Comparison of ENCODE assay signal across 42 mouse cellular contexts in genomic region chr19:45205311-45206105, GRCm38 (mm10). TPM values are rescaled to one million over a fixed set of nuclear protein-coding genes. Genes with fewer than 3 reads are reported as not detected.
DNase-seq lines count a peak whose midpoint lies in the region; ATAC-seq and TF ChIP-seq lines count a peak whose summit lies in the region.
"Had no signal": no experiment of that assay in that cellular context is flagged by ENCODE, and none has a peak within 500 bp of the region (broad histone marks: within the 10 kb centered on the region; RNA-seq: fewer than 3 reads in every experiment).

No protein-coding gene starts in this region.

- no peak for TF ChIP-seq CTCF in liver, adult 2 months (IDR thresholded peaks at IDR 0.05; ENCODE audit: low read depth, low read length)

- no peak overlapping the region for H3K9ac ChIP-seq in liver, adult 2 months (ENCODE audit: low read depth, low read length)
- no peak overlapping the region for H3K9ac ChIP-seq in liver, embryonic 11.5 days (ENCODE audit: low read depth, low read length)
- H3K9ac ChIP-seq: embryonic facial prominence, embryonic 15.5 days; forebrain, embryonic 15.5 days; heart, embryonic 13.5 days; hindbrain, embryonic 15.5 days; limb, embryonic 15.5 days; liver, postnatal 0 days; neural tube, embryonic 12.5 days had no signal

- no peak for TF ChIP-seq POLR2A in liver, adult 2 months (IDR thresholded peaks at IDR 0.05; ENCODE audit: extremely low read depth, insufficient read depth, low read length)

- H3K4me2 ChIP-seq in liver, embryonic 11.5 days, result no peak overlapping the region
- H3K4me2 ChIP-seq: embryonic facial prominence, embryonic 15.5 days; forebrain, embryonic 15.5 days; heart, embryonic 13.5 days; hindbrain, embryonic 15.5 days; limb, embryonic 15.5 days; neural tube, embryonic 12.5 days had no signal

- no peak overlapping the region for H3K27ac ChIP-seq in liver, adult 2 months (replicated peaks; ENCODE audit: insufficient read depth, low read depth, low read length)
- no peak overlapping the region for H3K27ac ChIP-seq in liver, embryonic 11.5 days (ENCODE audit: low read depth, low read length)
- H3K27ac ChIP-seq in embryonic facial prominence, embryonic 10.5 days (replicated peaks), result no peak overlapping the region
- H3K27ac ChIP-seq: embryonic facial prominence, embryonic 15.5 days; forebrain, embryonic 15.5 days; heart, embryonic 13.5 days; hindbrain, embryonic 10.5 days; hindbrain, embryonic 15.5 days; kidney, postnatal 0 days; limb, embryonic 10.5 days; limb, embryonic 15.5 days; midbrain, embryonic 10.5 days; neural tube, embryonic 12.5 days had no signal

- H3K9me3 ChIP-seq in liver, embryonic 11.5 days (ENCODE audit: control insufficient read depth, low read length), result no peaks in the 10 kb centered on the region
- peaks cover 13% of the 10 kb centered on the region for H3K9me3 ChIP-seq in embryonic facial prominence, embryonic 10.5 days
- H3K9me3 ChIP-seq: embryonic facial prominence, embryonic 15.5 days; forebrain, embryonic 15.5 days; hindbrain, embryonic 15.5 days; limb, embryonic 15.5 days; neural tube, embryonic 12.5 days had no signal

- peak; percentile 76 for DNase-seq in liver, adult 2 months (ENCODE audit: extremely low read depth, low read depth, low spot score)
- no peak for DNase-seq in liver, embryonic 11.5 days (ENCODE audit: low spot score)
- peak; percentile 55 for DNase-seq in R1 (ENCODE audit: low read depth, low spot score)
- peak; percentile 21 for DNase-seq in embryonic facial prominence, embryonic 10.5 days (ENCODE audit: low spot score)
- DNase-seq in testis, postnatal 10 days (ENCODE audit: low spot score), result peak; percentile 35
- DNase-seq in spleen, postnatal 14 days (ENCODE audit: low spot score in 2 of 2), result no peak
- DNase-seq in layer of hippocampus, postnatal 36 days, result no peak
- DNase-seq: adrenal gland, postnatal 25 days; cerebellum, adult 2 months; cerebellum, postnatal 14 days; heart, postnatal 10 days; kidney, adult 8-10 months; kidney, postnatal 4 days; liver, postnatal 0 days; lung, postnatal 4 days; right cerebral cortex, adult 18-20 months; thymus, postnatal 25 days had no signal

- WGBS in liver, adult 2 months, result 82% methylated on average over 3 of the region's 3 CpGs
- WGBS in liver, embryonic 11.5 days, result 75% methylated on average over 3 of the region's 3 CpGs
- 83% methylated on average over 3 of the region's 3 CpGs for WGBS in embryonic facial prominence, embryonic 10.5 days

- peaks cover 3% of the 10 kb centered on the region; the same call in 1 of the 2 replicates for H3K27me3 ChIP-seq in liver, adult 2 months (ENCODE audit: control insufficient read depth, insufficient read depth, low read length)
- peaks cover 12% of the 10 kb centered on the region; the same call in 1 of the 2 replicates for H3K27me3 ChIP-seq in liver, embryonic 11.5 days (replicated peaks; ENCODE audit: control insufficient read depth, insufficient read depth, low read length)
- peaks cover 45% of the 10 kb centered on the region for H3K27me3 ChIP-seq in embryonic facial prominence, embryonic 10.5 days (replicated peaks; ENCODE audit: low read depth, poor library complexity, severe bottlenecking)

- 0 out of 2 replicates have a peak, but pooled peaks cover 3% of the 10 kb centered on the region for H3K4me1 ChIP-seq in liver, adult 2 months (ENCODE audit: control insufficient read depth, insufficient read depth, low read length)
- H3K4me1 ChIP-seq in liver, embryonic 11.5 days (replicated peaks; ENCODE audit: control insufficient read depth, insufficient read depth, low read length), result no peaks in the 10 kb centered on the region
- H3K4me1 ChIP-seq in embryonic facial prominence, embryonic 10.5 days, result peaks cover 16% of the 10 kb centered on the region
- H3K4me1 ChIP-seq: forebrain, embryonic 15.5 days; hindbrain, embryonic 15.5 days; neural tube, embryonic 12.5 days had no signal

- no peak overlapping the region for H3K4me3 ChIP-seq in liver, adult 2 months (ENCODE audit: insufficient read depth, low read depth, low read length)
- H3K4me3 ChIP-seq in liver, embryonic 11.5 days (ENCODE audit: low read depth, low read length), result no peak overlapping the region
- H3K4me3 ChIP-seq in embryonic facial prominence, embryonic 10.5 days, result no peak overlapping the region
- H3K4me3 ChIP-seq: embryonic facial prominence, embryonic 15.5 days; forebrain, embryonic 15.5 days; heart, embryonic 13.5 days; hindbrain, embryonic 10.5 days; hindbrain, embryonic 15.5 days; limb, embryonic 10.5 days; limb, embryonic 15.5 days; midbrain, embryonic 10.5 days; myocyte; neural tube, embryonic 12.5 days had no signal

- no peak for ATAC-seq in liver, embryonic 11.5 days (replicated peaks; ENCODE audit: low FRiP score)
- ATAC-seq: forebrain, embryonic 15.5 days; inflammation-experienced regulatory T-cells, adult 6 months; liver, postnatal 0 days; lung, postnatal 0 days; Patski had no signal

- no peaks in the 10 kb centered on the region for H3K36me3 ChIP-seq in liver, adult 2 months (ENCODE audit: control insufficient read depth, insufficient read depth, low read length)
- H3K36me3 ChIP-seq in liver, embryonic 11.5 days (ENCODE audit: control insufficient read depth, insufficient read depth, low read length), result no peaks in the 10 kb centered on the region
- 0 out of 2 replicates have a peak, but pooled peaks cover 4% of the 10 kb centered on the region for H3K36me3 ChIP-seq in embryonic facial prominence, embryonic 10.5 days (replicated peaks)
- H3K36me3 ChIP-seq: embryonic facial prominence, embryonic 15.5 days; forebrain, embryonic 15.5 days; heart, embryonic 13.5 days; hindbrain, embryonic 10.5 days; hindbrain, embryonic 15.5 days; limb, embryonic 10.5 days; limb, embryonic 15.5 days; midbrain, embryonic 10.5 days; neural tube, embryonic 12.5 days had no signal

- H3K79me2 ChIP-seq in liver, adult 2 months (ENCODE audit: control insufficient read depth, insufficient read depth, low read length), result no peaks in the 10 kb centered on the region

RNA-seq across cellular contexts. Expression of gene Lbx1, which starts 30.1 kb away (rescaled TPM):
- under 0.01 TPM in 1 of 2 replicates, not detected in the other for total RNA-seq in liver, adult 2 months (2014; rRNA removed)
- not detected in 2 replicates for polyA plus RNA-seq in liver, adult 2 months (2012; rRNA removed)
- polyA plus RNA-seq in liver, embryonic 11.5 days (2014; fragmentation: Nextera tagmentation; extraction: Ambion mirVana), result 0.14 and 0.58 TPM in 2 replicates
- 0.22 and 0.40 TPM in 2 replicates for polyA plus RNA-seq in embryonic facial prominence, embryonic 10.5 days (2016; fragmentation: Nextera tagmentation; extraction: Ambion mirVana)
- total RNA-seq in layer of hippocampus, postnatal 36 days (2021), result not detected
- total RNA-seq: adrenal gland, postnatal 25 days; CH12.LX; heart, postnatal 10 days; layer of hippocampus, adult 8-10 months; left cerebral cortex, postnatal 10 days had no signal
- polyA plus RNA-seq: cortical plate, adult 2 months; forebrain, embryonic 15.5 days; frontal cortex, adult 2 months; heart, embryonic 13.5 days; inflammation-experienced regulatory T-cells, adult 6 months; liver, postnatal 0 days; lung, postnatal 0 days; Patski; spleen, adult 2 months; testis, adult 2 months had no signal

RNA-seq across cellular contexts. Expression of gene Tlx1, which starts 55.0 kb away (rescaled TPM):
- not detected in 2 replicates for total RNA-seq in liver, adult 2 months (2014; rRNA removed)
- polyA plus RNA-seq in liver, adult 2 months (2012; rRNA removed), result 0.05 TPM in 1 of 2 replicates, not detected in the other
- 0.29 and 0.32 TPM in 2 replicates for polyA plus RNA-seq in liver, embryonic 11.5 days (2014; fragmentation: Nextera tagmentation; extraction: Ambion mirVana)
- polyA plus RNA-seq in embryonic facial prominence, embryonic 10.5 days (2016; fragmentation: Nextera tagmentation; extraction: Ambion mirVana), result 3.1 and 3.3 TPM in 2 replicates
- not detected for total RNA-seq in layer of hippocampus, postnatal 36 days (2021)
- total RNA-seq: adrenal gland, adult 18-20 months; adrenal gland, postnatal 25 days; CH12.LX; gastrocnemius, adult 18-20 months; layer of hippocampus, adult 8-10 months; left cerebral cortex, postnatal 10 days; midbrain, postnatal 0 days had no signal
- polyA plus RNA-seq: C2C12; cortical plate, adult 2 months; forebrain, embryonic 15.5 days; frontal cortex, adult 2 months; inflammation-experienced regulatory T-cells, adult 6 months; kidney, postnatal 0 days; liver, postnatal 0 days; lung, postnatal 0 days; midbrain, postnatal 0 days; myocyte; Patski had no signal

Comparison
In these comparisons a context has a peak if more than half of its experiments do, and no peak if none do; other contexts are left out.
1. DNase-seq: peak in liver, adult 2 months (single experiment), R1 (single experiment), embryonic facial prominence, embryonic 10.5 days (single experiment) and testis, postnatal 10 days (single experiment); none in liver, embryonic 11.5 days (single experiment), spleen, postnatal 14 days (0 of 2) and layer of hippocampus, postnatal 36 days (0 of 2).